Mouse (Mus musculus): Measurements from ENCODE around the gene Gm20824. TPM values are rescaled to one million over a fixed set of nuclear protein-coding genes. Genes with fewer than 3 reads are reported as not detected.
"Not testable (repeated sequence)": the region's sequence is repeated elsewhere in the genome, so short reads cannot be mapped to it uniquely, and the experiment has no call there.

Gene Gm20824
- not detected in 2 replicates for polyA plus RNA-seq (2012; rRNA removed)

- not testable (repeated sequence) for H3K27ac ChIP-seq (ENCODE audit: insufficient read depth, low read depth, low read length); H3K4me1 ChIP-seq (ENCODE audit: control insufficient read depth, insufficient read depth, insufficient read length, low read length); H3K36me3 ChIP-seq (ENCODE audit: control insufficient read depth, insufficient read depth, low read length); H3K27me3 ChIP-seq (ENCODE audit: control insufficient read depth, insufficient read depth, low read length); H3K4me3 ChIP-seq (ENCODE audit: low read depth, low read length)
- WGBS = no CpG with 5 or more reads among the region's 6 CpGs
Observed at GRCm38 (mm10) chrY:8257607-8258006, at the start of gene Gm20824. Gene Gm20824, plus strand, starts transcription at chrY:8257907.

Other genes with a start within 250 kb of the Gm20824 start
- not detected in 2 replicates for gene Gm20825, start 186.4 kb upstream of the Gm20824 start, polyA plus RNA-seq (2012; rRNA removed)